Mouse (Mus musculus) cerebellum, postnatal 25 days (tissue): ENCODE measurements around the gene Pip5kl1.

Experiments
- DNase-seq, 2 experiments: peaks; one replicate each; pipeline ENCODE4 v3.0.0; 2021; ENCODE audit warnings: mixed read lengths in 2 of 2

Pip5kl1 gene

DNA sequence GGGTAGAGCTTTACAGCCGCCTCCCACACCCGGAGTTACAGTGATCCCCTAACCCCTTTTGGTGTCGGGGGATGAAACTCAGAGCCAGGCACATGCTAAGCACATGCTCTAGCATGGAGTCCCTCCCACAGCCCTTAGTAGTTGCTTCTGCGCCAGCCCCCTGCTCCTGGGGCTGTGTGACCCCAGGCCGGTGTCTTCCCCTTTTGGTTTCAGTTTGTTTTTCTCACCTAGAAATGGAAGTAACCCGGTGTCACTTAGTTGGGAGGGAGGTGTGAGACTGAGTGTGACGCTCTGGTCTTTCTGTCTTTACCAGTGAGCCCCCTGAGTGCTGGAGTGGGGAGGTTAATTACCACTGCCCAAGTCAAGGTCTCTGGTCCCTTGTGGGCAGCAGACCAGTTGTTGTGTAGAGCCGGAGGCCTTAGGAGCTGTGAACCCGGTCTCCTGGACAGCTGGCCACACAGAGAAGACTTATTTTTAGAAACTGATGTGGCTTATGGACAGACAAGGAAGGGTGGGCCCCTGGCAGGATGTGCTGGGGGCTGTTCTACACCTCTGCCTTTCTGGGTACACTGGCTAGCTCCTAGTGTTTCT is 13.2 kb downstream of the Pip5kl1 start:
- peak in 1 of 2 experiments; percentile 51 for DNase-seq

DNA sequence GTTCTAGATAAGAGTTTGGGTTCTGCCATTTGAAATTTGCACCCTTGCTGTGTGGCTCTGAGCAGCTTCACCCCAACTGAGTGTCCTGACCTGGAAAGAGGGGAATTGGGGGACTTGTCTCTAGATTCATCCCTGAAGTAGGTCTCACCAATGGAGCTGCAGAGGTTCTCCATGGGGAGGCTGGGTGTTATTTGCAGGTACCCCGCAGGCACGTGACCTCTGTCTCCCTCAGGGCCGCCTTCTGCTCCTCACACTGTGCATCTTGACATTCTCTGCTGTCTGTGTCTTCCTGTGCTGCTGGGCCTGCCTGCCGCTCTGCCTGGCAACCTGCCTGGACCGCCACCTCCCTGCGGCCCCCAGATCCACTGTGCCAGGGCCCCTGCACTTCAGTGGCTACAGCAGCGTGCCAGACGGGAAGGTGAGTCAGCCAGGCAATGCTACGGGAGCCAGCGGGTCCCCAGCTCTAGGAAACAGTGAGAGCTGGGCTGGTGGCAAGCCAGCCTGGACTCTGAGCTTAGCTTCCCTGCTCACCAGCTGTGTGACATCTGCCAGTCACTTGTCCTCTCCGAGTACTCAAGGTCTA is 14.7 kb downstream of the Pip5kl1 start:
- peak; percentile 92 to 96 for DNase-seq

GRCm38 (mm10) chr2:32590224-32590623 is 15.6 kb downstream of the Pip5kl1 start:
- DNase-seq = no peak

GRCm38 (mm10) chr2:32591249-32591648 is 16.7 kb downstream of the Pip5kl1 start:
- DNase-seq = peak in 1 of 2 experiments; percentile 53

- DNase-seq = peak; percentile 91
Observed at GRCm38 (mm10) chr2:32596725-32597124, 22.1 kb downstream of the Pip5kl1 start.

DNA sequence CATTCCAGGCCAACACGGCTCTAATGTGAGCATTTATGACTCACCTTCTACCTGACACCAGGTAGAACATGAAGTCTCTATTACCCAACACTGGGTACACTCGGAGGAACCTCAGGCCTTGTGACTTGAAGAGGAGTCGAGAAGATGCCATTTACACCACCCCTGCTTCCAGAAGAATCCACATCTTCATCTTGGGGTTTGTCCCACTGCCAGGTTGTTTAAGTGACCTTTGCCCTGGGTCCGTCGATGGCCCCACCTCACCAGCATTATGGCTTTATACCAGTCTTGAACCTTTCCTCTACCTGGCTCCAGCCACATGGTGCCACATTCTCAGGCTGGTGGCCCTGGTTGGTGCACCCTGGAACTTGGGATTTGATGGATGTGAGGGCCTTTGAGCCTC is 22.7 kb downstream of the Pip5kl1 start:
- no peak for DNase-seq

GRCm38 (mm10) chr2:32597699-32598098 is 23.1 kb downstream of the Pip5kl1 start:
- DNase-seq = peak in 1 of 2 experiments; percentile 51

DNA sequence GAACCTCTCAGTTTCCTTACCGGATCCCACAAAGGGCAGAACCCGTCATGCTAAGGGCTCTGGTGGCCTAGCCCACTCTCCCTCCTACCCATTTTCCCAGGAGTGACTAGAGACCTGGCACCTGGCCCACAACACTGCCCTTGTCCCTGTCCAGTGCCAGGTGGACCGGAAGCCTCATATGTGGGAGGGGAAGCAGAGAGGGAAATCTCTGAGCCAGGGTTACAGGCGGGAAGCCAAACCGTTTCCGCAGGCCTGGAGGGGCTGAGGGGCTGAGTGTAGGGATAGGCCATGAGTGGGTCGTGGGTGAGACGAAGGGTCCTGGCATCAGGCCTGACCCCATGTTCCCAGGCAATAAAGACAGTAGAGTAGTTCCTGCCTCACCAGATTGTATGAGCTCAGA is 23.9 kb downstream of the Pip5kl1 start:
- peak; percentile 76 to 87 for DNase-seq

- DNase-seq = no peak
Observed at GRCm38 (mm10) chr2:32599409-32599808, 24.8 kb downstream of the Pip5kl1 start, which contains the start of gene St6galnac6. St6galnac6 (plus strand) TSS chr2:32599709.

GRCm38 (mm10) chr2:32601417-32602065 is 26.9 kb downstream of the Pip5kl1 start:
- peak; percentile 55 to 77 for DNase-seq

- peak; percentile 96 for DNase-seq
Observed at GRCm38 (mm10) chr2:32602600-32603054, 28.0 kb downstream of the Pip5kl1 start.

DNA sequence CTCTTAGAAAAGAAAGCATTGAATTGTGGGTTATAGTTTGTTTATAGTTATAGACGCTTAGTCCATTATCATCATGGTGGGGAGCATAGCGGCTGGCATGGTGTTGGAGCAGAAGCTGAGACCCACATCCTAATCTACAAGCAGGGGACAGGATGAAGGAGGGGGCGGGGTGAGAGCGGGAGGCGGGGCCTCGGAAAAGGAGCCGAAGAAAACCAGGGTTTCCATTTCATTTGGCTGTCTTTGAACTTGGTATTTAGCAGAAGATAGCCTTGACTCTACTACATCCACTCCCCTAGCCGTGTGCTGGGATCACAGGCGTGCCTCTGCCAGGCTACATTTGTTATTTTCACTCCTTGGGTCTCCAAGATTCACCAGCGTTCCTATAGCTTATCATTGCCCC is 30.0 kb downstream of the Pip5kl1 start:
- no peak for DNase-seq

- peak; percentile 89 to 95 for DNase-seq
Observed at GRCm38 (mm10) chr2:32606161-32607142, 31.9 kb downstream of the Pip5kl1 start.

DNA sequence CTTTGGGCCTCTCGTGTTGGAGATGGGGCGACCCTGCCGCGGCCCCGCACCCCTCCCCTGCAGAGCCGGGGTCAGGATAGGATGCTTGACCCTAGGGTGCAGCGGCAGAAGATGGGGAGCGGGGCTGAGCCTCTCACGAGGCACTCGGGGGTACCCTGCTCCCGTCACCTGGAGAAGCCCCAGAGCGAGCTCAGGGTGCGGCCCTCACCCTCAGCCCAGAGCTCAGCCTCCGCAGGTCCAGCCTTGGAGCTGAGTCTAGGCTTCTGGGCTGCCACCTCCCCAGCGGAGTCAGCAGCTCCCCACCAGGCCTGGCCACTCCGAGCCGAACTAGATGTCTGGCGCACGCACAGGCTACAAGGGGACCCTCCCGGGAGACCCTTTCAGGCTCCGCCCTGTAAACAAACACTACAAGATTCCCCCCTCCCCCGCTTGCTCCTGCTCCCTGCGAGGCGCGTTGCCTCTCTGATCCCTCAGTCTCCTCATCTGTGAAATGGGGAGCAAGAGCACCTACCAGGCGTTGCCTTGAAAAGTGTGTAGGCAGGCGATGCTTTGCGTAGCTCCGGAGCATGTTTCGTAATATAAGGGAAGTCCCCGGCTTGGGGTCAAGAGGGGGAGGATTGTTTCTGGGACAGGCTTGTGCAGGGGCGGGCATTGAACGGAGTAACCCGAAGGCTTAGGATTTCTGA is 32.8 kb downstream of the Pip5kl1 start:
- DNase-seq = peak; percentile 63 to 68

DNA sequence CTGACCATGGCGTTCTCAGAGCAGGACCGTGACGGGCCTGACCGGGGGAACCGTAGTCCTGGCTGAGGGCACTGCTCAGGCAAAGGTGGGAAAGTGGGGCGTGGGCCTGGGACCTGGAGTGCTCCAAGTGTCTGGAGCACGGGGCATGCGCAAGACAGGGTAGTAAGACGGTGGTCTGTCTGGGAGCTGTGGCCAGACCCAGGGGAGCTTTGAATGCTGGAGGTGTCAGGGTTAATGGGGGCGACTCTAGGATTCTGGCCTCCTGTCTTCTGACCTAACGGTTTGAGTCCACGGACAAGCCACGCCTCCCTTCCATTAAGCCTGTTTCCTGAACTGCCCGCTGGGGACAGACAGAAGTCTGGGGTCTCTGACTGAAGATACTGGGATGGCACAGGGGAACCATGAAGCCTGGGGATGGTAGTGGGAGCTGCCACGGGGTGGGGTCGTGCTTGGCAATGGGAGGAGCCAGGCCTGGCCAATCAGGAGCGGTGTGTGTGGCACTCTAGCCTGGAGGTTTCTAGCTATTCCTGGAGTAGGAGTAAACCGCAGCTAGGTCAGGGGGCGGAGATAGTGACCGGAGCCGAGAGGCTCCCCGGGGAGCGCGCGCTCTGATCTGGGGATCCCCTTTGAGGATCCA is 33.7 kb downstream of the Pip5kl1 start:
- peak; percentile 71 to 73 for DNase-seq

DNA sequence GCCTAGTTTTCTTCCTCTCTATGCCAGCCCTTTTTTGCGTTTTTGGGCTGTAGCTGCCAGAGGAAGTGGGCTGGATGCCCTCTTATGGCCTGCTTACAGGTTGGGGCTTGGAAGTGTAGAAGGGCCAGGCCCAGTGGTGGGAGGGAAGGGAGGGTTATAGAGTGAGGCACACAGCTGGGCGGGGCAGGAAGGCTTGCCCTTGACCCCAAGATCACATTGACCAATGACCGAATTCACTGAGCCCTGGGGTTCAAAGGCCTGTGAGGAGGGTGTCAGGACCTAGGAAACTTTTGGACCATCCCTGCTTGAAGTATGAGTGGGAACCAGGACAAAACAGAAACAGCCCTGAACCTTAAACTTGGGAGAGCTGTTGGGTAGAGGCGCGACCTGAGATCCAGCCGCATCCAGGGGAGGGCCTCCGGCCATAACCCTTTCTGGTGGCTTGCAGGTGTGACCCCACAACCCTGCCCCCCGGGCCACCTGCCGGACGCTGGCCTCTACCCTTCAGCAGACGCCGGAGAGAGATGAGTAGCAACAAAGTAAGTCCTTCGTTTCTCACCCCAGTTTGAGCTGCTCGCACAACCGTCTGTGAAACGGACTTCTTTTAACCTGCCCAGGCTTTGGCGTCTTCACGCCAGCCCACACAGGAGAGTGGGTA is 34.3 kb downstream of the Pip5kl1 start:
- peak in 1 of 2 experiments; percentile 41 for DNase-seq

- peak; percentile 43 to 66 for DNase-seq
Observed at GRCm38 (mm10) chr2:32610610-32611229, 36.1 kb downstream of the Pip5kl1 start.

- no peak for DNase-seq
Observed at GRCm38 (mm10) chr2:32612274-32612673, 37.7 kb downstream of the Pip5kl1 start.

DNA sequence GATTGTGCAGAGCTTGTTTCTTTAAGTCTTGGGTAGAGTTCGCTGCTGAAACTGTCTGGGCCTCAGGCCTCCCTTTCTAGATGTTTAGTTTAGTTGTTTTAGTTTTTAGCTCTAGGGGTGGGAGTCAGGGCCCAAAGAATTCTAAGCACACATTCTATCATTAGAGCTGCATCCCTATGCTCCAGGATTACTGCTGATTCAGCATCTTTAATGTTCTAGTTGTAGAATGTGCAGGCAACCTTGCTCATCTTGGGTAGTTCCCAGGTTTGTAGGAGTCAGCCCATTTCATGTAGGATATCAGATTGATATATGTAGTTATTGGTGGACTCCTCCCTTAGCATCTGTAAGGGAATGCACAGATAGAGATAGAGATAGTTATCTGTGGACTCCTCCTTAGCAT is 42.5 kb downstream of the Pip5kl1 start:
- no peak for DNase-seq

DNA sequence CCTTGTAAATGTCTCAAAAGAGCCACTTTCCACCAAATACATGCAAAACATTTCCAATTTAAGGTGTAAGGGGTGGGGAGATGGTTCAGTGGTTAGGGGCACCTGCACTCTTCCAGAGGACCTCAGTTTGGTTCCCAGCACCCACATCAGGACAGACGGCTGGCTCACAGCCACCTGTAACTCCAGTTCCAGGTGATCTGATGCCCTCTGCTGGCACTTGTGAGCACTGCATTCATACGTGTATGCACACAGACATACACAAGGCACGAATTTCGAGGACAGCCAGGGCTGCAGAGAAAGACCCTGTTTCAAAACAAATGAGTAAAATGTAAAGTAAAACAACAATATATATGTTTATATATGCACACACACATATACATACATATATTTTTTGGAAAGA is 43.0 kb downstream of the Pip5kl1 start:
- no peak for DNase-seq

DNA sequence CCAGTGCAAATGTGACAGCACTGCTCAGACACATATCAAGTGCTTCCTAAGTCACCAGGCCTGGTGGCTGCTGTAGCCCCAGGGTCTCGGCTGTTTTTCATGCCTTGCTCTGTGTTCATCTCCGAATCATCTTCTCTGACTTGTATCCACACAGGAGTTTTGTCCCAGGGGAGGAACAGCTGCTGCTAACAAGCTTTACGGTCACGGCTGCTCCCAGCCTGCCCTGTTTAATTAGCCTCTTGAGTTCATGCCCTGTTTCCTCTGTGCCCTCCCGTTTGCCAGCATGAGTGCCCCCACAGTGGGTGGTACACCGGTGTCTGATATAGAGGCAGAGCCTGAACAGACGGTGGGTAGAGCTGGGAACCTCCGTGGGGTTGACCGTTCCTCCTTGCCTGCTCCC is 43.5 kb downstream of the Pip5kl1 start:
- no peak for DNase-seq
